Mouse (Mus musculus) kidney, adult 10 weeks (tissue): Measurements from ENCODE around the gene Gm10772. TPM values are rescaled to one million over a fixed set of nuclear protein-coding genes. Genes with fewer than 3 reads are reported as not detected.

Experiments
- polyA plus RNA-seq: library from polyadenylated mRNA; stranded (reverse); fragments of 350-450 nt; fragmentation: Illumina TruSeq; extraction: RNeasy Lipid Tissue Mini Kit (QIAGEN cat#74804); gene quantifications from one replicate; pipeline ENCODE4 v1.2.3, GENCODE M21; 2014; ENCODE audit warnings: low read depth, low replicate concordance

Gene Gm10772
- polyA plus RNA-seq, result not detected

GRCm38 (mm10) chr13:66227473-66227872 lies at the start of gene Gm10772:
Gm10772 (minus strand) TSS chr13:66227573.

Other genes starting within 250 kb of the Gm10772 start
- gene Gm10324, start 108.0 kb downstream of the Gm10772 start, polyA plus RNA-seq, result not detected
- gene 2410141K09Rik, start 213.5 kb upstream of the Gm10772 start, polyA plus RNA-seq, result not detected